Mouse (Mus musculus): ENCODE results near the gene Bri3bp. TPM values are rescaled to one million over a fixed set of nuclear protein-coding genes. Genes with fewer than 3 reads are reported as not detected.

The Bri3bp gene
- polyA plus RNA-seq, 1 experiment from 2014 or later, result 12.8 TPM

GRCm38 (mm10) chr5:125393622-125394603 lies 47.5 kb upstream of the Bri3bp start:
- DNase-seq (ENCODE audit: low spot score) (peak; percentile 97), ATAC-seq (peak; percentile 9)
- TF ChIP-seq CTCF (IDR thresholded peaks at IDR 0.05) (no peak), EP300 (IDR thresholded peaks at IDR 0.05) (no peak; the same call in 1 of the 2 replicates)
- Histone ChIP-seq H3K9me3 (ENCODE audit: low read length) (no peaks in the 10 kb centered on the region), H3K9ac (replicated peaks; ENCODE audit: low read depth) (peak overlapping the region; percentile 20), H3K4me2 (replicated peaks; ENCODE audit: low read depth, low read length) (peak overlapping the region; percentile 44), H3K27ac (ENCODE audit: low read length) (peak overlapping the region; percentile 99), H3K4me3 (ENCODE audit: low read depth, low read length) (peak overlapping the region; percentile 14; the same call in 1 of the 2 replicates), H3K4me1 (ENCODE audit: insufficient read depth, low read depth, low read length) (peaks cover 17% of the 10 kb centered on the region; the same call in 1 of the 2 replicates), H3K27me3 (replicated peaks; ENCODE audit: insufficient read depth, low read length) (no peaks in the 10 kb centered on the region), H3K36me3 (ENCODE audit: insufficient read depth, low read length) (no peaks in the 10 kb centered on the region)
- WGBS, result 7% methylated on average over 21 of the region's 25 CpGs

- DNase-seq (ENCODE audit: low spot score) (no peak), ATAC-seq (no peak)
- Histone ChIP-seq H3K36me3 (ENCODE audit: insufficient read depth, low read length) (no peaks in the 10 kb centered on the region), H3K27me3 (replicated peaks; ENCODE audit: insufficient read depth, low read length) (no peaks in the 10 kb centered on the region), H3K9ac (replicated peaks; ENCODE audit: low read depth) (no peak overlapping the region), H3K4me1 (ENCODE audit: insufficient read depth, low read depth, low read length) (peaks cover 17% of the 10 kb centered on the region; the same call in 1 of the 2 replicates), H3K9me3 (ENCODE audit: low read length) (no peaks in the 10 kb centered on the region), H3K4me2 (replicated peaks; ENCODE audit: low read depth, low read length) (no peak overlapping the region), H3K4me3 (ENCODE audit: low read depth, low read length) (no peak overlapping the region), H3K27ac (ENCODE audit: low read length) (peak overlapping the region; percentile 99)
- TF ChIP-seq EP300 (IDR thresholded peaks at IDR 0.05), result no peak
- no peak for TF ChIP-seq CTCF (IDR thresholded peaks at IDR 0.05)
- 50% methylated on average over 3 of the region's 3 CpGs for WGBS
Observed at GRCm38 (mm10) chr5:125395008-125395407, 46.4 kb upstream of the Bri3bp start.

- Histone ChIP-seq H3K9ac (replicated peaks; ENCODE audit: low read depth) (no peak overlapping the region), H3K36me3 (ENCODE audit: insufficient read depth, low read length) (no peaks in the 10 kb centered on the region), H3K4me2 (replicated peaks; ENCODE audit: low read depth, low read length) (no peak overlapping the region), H3K27me3 (replicated peaks; ENCODE audit: insufficient read depth, low read length) (no peaks in the 10 kb centered on the region), H3K4me1 (ENCODE audit: insufficient read depth, low read depth, low read length) (peaks cover 6% of the 10 kb centered on the region; the same call in 1 of the 2 replicates), H3K9me3 (ENCODE audit: low read length) (no peaks in the 10 kb centered on the region), H3K27ac (ENCODE audit: low read length) (no peak overlapping the region), H3K4me3 (ENCODE audit: low read depth, low read length) (no peak overlapping the region)
- WGBS, result 31% methylated on average over 7 of the region's 7 CpGs
- ATAC-seq (no peak), DNase-seq (ENCODE audit: low spot score) (no peak)
- TF ChIP-seq CTCF (IDR thresholded peaks at IDR 0.05), result peak; percentile 25
- TF ChIP-seq EP300 (IDR thresholded peaks at IDR 0.05), result no peak
Observed at GRCm38 (mm10) chr5:125400903-125401302, 40.5 kb upstream of the Bri3bp start.

DNA sequence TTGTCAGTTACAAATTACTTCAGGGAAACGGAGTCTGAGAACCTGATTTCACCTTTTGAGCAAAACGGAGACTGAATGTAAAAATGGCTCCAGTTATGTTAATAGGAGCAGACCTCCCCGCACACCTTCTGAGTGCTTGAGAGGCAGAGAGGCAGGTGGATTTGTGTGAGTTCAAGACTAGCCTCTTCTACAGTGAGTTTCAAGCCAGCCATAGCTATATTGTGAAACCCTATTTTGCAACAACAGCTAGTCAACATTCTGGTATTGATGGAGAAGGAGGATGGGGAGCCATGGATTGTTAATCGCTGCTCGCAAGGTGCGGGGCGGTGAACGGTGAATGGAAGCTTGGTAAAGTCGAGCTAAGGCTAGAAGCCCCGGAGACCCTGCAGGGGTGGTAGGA lies 38.9 kb upstream of the Bri3bp start:
- Histone ChIP-seq H3K27ac (ENCODE audit: low read length) (no peak overlapping the region), H3K9ac (replicated peaks; ENCODE audit: low read depth) (no peak overlapping the region), H3K4me1 (ENCODE audit: insufficient read depth, low read depth, low read length) (peaks cover 13% of the 10 kb centered on the region; the same call in 1 of the 2 replicates)

DNA sequence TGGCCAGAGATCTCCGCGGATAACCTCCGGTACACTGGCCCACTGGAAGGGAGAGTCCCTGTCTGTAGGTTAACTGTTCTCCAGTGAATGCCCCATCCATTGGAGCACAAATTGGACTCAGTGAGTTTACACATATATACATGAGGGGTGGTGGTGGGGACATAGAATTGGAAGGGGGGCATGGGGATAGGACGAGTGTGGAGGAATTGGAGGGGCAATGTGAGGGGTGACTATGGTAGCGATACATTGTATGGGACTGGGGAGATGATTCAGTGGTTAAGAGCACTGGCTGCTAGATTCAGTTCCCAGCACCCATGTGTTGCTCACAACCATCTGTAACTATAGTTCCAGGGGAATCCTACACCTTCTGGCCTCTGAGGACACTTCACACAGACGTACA lies 38.4 kb upstream of the Bri3bp start:
- no peak overlapping the region for H3K4me2 ChIP-seq (replicated peaks; ENCODE audit: low read depth, low read length)

More for the DNA sequence above, 38.9 kb upstream of the Bri3bp start:
- ATAC-seq, result no peak
- H3K36me3 ChIP-seq (ENCODE audit: insufficient read depth, low read length), result no peaks in the 10 kb centered on the region
- H3K4me3 ChIP-seq (ENCODE audit: low read depth, low read length), result no peak overlapping the region
- no peaks in the 10 kb centered on the region for H3K9me3 ChIP-seq (ENCODE audit: low read length)
- H3K27me3 ChIP-seq (replicated peaks; ENCODE audit: insufficient read depth, low read length), result no peaks in the 10 kb centered on the region
- no peak for TF ChIP-seq CTCF (IDR thresholded peaks at IDR 0.05)
- no peak for TF ChIP-seq EP300 (IDR thresholded peaks at IDR 0.05)
- WGBS, result 63% methylated on average over 10 of the region's 10 CpGs
- no peak for DNase-seq (ENCODE audit: low spot score)
- H3K4me2 ChIP-seq (replicated peaks; ENCODE audit: low read depth, low read length), result no peak overlapping the region

More for the DNA sequence above, 38.4 kb upstream of the Bri3bp start:
- Histone ChIP-seq H3K4me3 (ENCODE audit: low read depth, low read length) (no peak overlapping the region), H3K27ac (ENCODE audit: low read length) (no peak overlapping the region), H3K9me3 (ENCODE audit: low read length) (no peaks in the 10 kb centered on the region), H3K36me3 (ENCODE audit: insufficient read depth, low read length) (no peaks in the 10 kb centered on the region), H3K4me1 (ENCODE audit: insufficient read depth, low read depth, low read length) (peaks cover 13% of the 10 kb centered on the region; the same call in 1 of the 2 replicates), H3K27me3 (replicated peaks; ENCODE audit: insufficient read depth, low read length) (no peaks in the 10 kb centered on the region), H3K9ac (replicated peaks; ENCODE audit: low read depth) (no peak overlapping the region)
- ATAC-seq (no peak), DNase-seq (ENCODE audit: low spot score) (no peak)
- TF ChIP-seq CTCF (IDR thresholded peaks at IDR 0.05) (no peak), EP300 (IDR thresholded peaks at IDR 0.05) (no peak)
- 65% methylated on average over 6 of the region's 6 CpGs for WGBS

All from lung, postnatal 0 days (tissue).